Mouse (Mus musculus): ENCODE measurements around the gene Baz2b.

DNA sequence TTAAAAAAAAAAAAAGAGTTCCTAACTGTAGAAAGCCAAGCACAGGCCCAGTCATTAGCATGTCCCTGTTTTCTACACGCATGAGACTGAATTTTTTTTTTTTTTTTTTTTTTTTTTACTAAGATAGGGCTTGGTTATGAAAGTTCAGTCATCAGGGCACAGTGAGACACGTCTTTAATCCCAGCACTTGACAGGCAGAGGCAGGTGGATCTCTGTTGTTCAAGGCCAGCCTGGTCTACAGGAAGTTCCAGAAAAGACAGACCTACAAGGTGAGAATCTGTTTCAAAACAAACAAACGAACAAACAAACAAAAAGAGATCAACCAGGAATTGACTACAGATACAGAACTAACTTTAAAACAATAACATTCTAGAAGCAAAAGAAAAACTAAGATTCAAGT is 100.6 kb downstream of the Baz2b start:
- no peak for TF ChIP-seq POLR2A (IDR thresholded peaks at IDR 0.05; ENCODE audit: borderline replicate concordance, insufficient read depth, low read length)
- TF ChIP-seq CTCF (IDR thresholded peaks at IDR 0.05; ENCODE audit: borderline replicate concordance, insufficient read depth, low read depth, low read length): no peak
